Mouse (Mus musculus): ENCODE data around the gene 1700092M07Rik. TPM values are rescaled to one million over a fixed set of nuclear protein-coding genes. Genes with fewer than 3 reads are reported as not detected.

Gene 1700092M07Rik
- polyA plus RNA-seq (2012; fragmentation: generic; extraction: Trizol), result 1 to 10 TPM; 1.5 to 1.8 TPM

DNA sequence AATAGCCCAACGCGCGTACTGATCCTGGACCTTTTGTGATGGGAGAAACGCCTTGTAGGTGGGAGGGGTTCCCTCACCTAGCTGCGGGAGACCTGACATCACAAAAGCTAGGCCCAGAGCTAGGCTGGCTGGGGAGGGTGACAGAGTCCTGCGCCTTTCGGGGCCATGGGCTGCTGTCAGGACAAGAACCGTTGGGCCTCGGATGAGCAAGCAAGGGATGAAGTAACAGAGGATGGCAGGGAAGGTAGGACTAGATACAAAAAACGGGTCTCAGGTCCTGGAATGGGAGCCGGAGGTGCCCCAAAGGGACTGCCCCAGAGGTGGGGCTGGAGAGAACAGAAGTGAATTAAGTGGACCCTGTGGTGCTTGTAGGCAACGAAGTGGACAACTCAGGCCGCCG, at the start of gene 1700092M07Rik:
Gene 1700092M07Rik (plus strand): TSS at position 116 of the 400 bp plus-strand sequence.

DNA sequence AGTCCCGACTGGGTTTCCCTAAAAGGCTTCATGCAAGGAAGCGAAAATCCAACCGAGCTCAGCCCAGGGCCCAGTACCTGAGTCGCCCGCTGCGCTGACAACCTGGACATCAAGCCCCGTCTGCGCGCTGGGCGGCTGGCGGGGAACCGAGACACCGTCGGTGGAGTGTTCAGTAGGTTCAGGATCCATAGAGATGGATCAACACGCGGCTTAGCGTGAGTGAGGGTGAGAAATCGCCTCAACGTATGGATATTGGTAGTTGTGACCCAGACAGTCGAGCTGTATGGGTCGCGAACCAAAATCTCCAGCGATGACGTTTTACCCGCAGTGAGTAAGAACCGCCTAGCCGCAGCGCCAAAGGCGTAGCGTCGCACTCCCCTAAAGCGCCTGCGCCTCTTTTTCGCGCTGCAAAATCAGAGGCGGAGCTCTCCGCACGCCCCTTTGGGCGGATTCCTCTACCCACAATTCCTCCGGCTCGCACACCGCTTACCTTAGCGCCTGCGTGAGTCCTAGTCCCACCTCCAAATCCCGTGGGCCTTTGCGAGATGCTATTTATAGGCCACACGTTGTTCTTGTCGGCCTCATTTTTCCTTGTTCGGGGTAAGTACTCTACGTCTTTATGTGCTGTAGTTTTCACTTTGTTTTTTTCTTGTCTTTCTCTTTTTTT, 17.5 kb upstream of the 1700092M07Rik start, which contains the start of gene Slc3a2:
Gene Slc3a2 (minus strand): TSS at position 463 of the 667 bp plus-strand sequence.

DNA sequence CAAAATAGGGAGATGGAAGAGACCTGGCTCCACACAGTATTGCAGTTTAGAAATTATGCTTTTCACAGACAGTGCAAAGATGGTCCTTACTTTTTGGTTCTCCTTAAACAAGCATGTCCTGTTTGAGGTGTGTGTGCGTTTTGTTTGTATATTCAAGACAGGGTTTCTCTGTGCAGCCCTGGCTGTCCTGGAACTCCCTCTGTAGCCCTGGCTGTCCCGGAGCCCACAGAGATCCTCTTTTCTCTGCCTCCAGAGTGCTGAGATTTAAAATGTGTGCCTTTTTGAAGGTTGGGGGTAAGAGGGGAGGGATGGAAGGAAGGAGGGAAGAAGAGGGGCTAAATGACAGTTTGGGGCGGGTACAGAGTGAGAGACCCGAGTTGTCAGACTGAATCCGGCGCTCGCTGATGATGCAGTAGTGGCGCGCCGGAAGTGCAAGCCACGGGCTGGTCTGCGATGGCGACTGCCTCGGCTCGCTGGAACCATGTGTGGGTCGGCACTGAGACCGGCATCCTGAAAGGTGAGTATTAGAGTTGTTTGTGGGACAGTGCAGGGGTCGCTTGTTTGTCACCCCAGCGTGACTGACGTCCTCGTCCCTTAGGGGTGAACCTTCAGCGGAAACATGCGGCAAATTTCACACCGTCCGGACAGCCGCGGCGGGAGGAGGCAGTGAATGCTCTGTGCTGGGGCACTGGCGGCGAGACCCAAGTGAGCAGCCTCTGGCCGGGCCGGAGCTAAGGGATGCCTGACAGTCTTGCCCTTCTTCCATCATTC, 4.9 kb upstream of the 1700092M07Rik start, which contains the start of gene Wdr74:
Gene Wdr74 (plus strand): TSS at position 439 of the 771 bp plus-strand sequence.

DNA sequence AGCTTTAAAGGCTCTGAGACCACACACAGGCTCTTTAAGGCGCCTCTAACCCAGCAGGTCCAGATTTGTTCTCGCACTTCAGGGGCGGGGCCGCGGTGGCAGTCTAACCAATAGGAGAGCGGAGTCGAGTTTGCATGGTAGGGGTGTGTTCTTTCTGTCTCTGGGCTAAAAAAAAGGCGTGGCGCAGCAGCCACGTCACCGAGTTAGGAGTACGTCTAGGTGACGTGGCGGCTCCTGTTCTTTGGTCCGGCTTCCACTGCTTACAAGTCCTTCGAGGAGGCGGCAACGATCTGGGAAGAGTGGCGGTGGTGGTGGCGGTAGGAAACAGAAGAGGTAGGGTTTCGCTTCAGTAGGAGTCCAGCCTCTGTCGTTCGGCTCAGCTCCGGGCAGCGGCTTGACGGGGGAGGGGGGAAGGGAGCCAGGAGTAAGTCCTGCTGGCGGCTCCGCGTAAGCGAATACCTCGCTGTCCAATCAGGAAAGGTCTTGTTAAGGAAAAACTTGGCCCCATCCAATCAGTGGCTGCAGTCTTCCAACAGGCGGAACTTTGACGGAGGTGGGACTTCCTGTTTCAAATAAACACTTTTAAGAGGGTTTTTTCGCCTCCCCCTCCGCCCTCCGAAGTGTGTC, 838 bp downstream of the 1700092M07Rik start, which contains the start of gene Stx5a:
Gene Stx5a (plus strand): TSS at position 171 of the 627 bp plus-strand sequence.

DNA sequence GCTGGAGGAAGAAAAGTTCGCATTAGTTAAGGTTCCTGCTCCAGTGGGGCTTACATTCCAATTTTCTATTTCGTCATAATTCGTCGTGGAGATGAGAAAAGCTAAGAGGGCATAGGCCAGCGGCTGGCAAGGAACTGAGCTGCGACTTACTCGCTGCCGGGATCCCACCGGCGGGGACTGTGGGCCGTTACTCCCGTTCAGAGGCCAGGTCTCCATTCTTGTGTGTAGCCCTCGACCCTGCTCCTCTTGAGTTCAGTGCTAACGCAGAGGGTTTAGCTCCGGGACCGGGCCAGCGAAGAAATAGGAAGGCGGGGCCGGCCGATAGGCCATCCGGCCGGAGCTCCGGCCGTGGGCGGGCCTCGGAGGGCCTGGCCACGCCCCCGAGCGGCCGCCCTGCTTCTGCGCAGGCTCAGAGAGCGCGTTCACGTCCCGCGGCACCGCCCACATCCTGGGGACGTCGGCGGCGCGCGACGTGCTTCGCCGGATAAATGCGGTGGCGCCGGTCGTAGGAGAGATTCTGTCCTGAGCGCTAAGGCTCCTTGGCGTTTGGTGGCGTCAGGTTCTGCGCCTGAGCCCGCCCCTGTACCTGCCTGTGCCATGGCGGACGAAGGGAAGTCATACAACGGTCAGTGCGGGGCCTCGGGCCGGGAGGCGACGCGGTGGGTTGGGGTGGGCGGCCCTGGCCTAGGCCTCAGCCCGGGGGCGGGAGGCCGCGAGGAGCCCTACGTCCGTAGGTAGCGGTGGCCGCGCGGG, 16.3 kb downstream of the 1700092M07Rik start, which contains the start of gene Nxf1:
Gene Nxf1 (plus strand): TSS at position 439 of the 753 bp plus-strand sequence.

DNA sequence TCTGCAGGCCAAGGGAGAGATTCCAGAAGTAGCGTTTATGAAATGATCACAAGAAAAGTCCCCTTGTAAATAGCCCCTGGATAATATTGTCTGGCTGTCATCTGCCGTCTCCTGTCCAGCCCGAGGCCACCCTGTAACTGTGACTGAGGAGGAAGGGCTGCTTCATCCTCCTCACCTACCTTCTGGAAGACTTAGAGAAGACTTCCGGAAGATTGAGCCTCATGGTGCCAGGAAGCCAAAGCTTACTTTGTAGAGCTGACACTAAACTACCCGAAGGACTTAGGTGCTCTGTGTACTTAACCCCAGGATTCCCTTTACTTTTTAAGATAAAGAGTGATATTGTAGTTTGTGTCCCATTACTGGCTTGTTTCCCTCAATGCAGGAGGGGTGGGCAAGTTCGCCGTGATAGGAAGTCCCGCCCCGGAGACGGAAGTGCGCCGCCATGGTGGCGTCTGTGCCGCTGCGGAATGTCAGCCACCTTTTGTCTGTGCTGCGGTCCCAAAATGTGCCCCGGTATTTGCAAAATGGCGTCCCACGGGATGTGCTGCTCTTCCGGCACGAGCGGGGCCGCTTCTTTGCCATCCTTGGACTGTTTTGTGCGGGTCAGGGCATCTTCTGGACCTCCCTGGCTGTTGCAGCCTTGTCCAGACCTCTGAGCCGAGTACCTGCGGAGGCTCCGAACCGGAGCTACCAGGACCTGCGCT, 30.2 kb downstream of the 1700092M07Rik start, which contains the start of gene Tmem223:
Gene Tmem223 (plus strand): TSS at position 430 of the 704 bp plus-strand sequence.

DNA sequence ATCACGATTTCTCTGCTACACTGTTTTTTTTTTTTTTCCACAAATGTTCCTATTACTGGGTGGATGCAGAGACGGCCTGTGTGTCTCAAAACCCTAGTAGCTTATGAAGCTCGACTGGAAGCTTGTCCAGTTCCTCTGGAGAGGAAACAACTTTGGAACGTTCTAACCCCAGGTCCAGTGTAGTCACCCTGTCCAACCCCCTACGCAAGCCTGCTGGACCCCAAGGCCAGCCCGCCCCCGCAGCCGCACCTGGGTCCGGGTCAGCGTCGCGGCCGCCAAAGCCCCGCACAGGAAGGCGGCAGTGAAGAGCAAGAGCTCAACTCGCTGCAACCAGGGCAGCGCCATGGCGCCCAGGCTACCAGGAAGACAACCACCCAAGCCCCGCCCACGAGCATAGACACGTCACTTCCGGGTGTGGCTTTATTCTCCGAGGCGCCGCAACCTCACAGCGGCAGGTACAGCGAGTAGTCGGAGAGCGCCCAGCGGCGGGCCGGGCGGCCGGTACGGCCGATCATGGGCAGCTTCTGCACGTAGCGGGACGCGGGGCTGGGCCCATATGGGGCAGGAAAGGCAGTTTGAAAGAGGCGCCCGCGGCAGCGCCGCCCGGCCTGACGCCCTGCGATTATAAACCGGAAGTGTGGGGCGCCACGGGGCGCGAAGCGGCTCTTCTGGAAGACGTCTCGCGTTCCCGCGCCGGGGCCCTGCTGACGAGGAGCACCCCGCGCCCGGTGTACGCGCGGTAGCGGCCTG, 33.7 kb downstream of the 1700092M07Rik start, which contains the start of gene Tmem179b:
Gene Tmem179b (minus strand): TSS at position 382 of the 750 bp plus-strand sequence.

DNA sequence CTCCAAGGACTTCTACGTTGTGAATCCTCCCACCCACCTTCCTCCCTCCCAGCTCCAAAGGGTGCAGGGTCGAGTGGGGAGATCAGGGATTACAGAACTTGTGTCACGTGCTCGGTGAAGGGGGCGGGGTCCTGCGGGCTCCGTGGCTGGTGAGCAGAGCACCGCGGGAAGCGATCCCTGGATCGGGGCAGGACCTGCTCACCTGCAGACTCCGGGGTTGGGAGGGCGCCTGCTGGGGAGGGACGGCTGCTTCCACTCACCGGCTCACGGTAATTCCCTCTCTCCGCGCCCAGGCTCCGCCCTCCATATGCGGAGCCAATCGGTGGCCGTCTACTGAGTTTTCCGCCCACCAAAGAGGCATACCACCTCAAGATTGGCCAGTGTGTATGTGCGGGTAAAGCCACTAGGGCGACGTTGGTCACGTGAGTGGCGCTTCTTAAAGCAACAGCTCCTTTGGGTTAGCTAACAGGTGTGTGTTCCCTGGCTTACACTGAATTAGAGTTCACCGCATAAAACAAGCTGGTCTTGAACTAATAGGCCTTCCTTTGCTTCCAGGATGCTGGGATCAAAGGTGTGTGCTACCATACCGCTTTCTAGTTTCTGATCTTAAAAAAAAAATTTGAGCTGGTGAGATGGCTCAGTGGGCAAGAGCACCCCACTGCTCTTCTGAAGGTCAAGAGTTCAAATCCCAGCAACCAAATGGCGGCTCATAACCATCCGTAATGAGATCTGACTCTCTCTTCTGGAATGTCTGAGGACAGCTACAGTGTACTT, 45.7 kb downstream of the 1700092M07Rik start, which contains the start of gene Taf6l:
Gene Taf6l (minus strand): TSS at position 410 of the 774 bp plus-strand sequence.

Other genes with a start within 250 kb of the 1700092M07Rik start
- gene Slc22a8, start 149.5 kb upstream of the 1700092M07Rik start, polyA plus RNA-seq (2012; fragmentation: generic; extraction: Trizol), result not detected
- gene Slc22a6, start 122.7 kb upstream of the 1700092M07Rik start, polyA plus RNA-seq (2012; fragmentation: generic; extraction: Trizol), result not detected
- gene Chrm1, start 76.9 kb upstream of the 1700092M07Rik start, polyA plus RNA-seq (2012; fragmentation: generic; extraction: Trizol), result under 1 TPM; 0.01 to 0.09 TPM
- gene Slc3a2, start 17.3 kb upstream of the 1700092M07Rik start, polyA plus RNA-seq (2012; fragmentation: generic; extraction: Trizol), result 100 to 1,000 TPM; 109 to 260 TPM
- 100 to 1,000 TPM in 1 of 2 experiments, 10 to 100 TPM in 1; 60.8 to 195 TPM for gene Wdr74, start 4.9 kb upstream of the 1700092M07Rik start, polyA plus RNA-seq (2012; fragmentation: generic; extraction: Trizol)
- 100 to 1,000 TPM in 1 of 2 experiments, 10 to 100 TPM in 1; 33.2 to 112 TPM for gene Stx5a, start 695 bp downstream of the 1700092M07Rik start, polyA plus RNA-seq (2012; fragmentation: generic; extraction: Trizol)
- gene Nxf1, start 16.4 kb downstream of the 1700092M07Rik start, polyA plus RNA-seq (2012; fragmentation: generic; extraction: Trizol), result 100 to 1,000 TPM in 1 of 2 experiments, 10 to 100 TPM in 1; 63.1 to 106 TPM
- 100 to 1,000 TPM; 211 to 253 TPM for gene Tmem223, start 30.3 kb downstream of the 1700092M07Rik start, polyA plus RNA-seq (2012; fragmentation: generic; extraction: Trizol)
- gene Tmem179b, start 33.7 kb downstream of the 1700092M07Rik start, polyA plus RNA-seq (2012; fragmentation: generic; extraction: Trizol), result 10 to 100 TPM; 43.2 to 61.1 TPM
- gene Taf6l, start 45.7 kb downstream of the 1700092M07Rik start, polyA plus RNA-seq (2012; fragmentation: generic; extraction: Trizol), result 10 to 100 TPM; 24.9 to 37.5 TPM
- 100 to 1,000 TPM; 100 to 147 TPM for gene Polr2g, start 57.9 kb downstream of the 1700092M07Rik start, polyA plus RNA-seq (2012; fragmentation: generic; extraction: Trizol)
- 1 to 10 TPM; 2.6 to 5.2 TPM for gene Zbtb3, start 61.8 kb downstream of the 1700092M07Rik start, polyA plus RNA-seq (2012; fragmentation: generic; extraction: Trizol)
- gene Ttc9c, start 78.6 kb downstream of the 1700092M07Rik start, polyA plus RNA-seq (2012; fragmentation: generic; extraction: Trizol), result 10 to 100 TPM in 1 of 2 experiments, 1 to 10 TPM in 1; 1.9 to 14.9 TPM
- gene Hnrnpul2, start 79.3 kb downstream of the 1700092M07Rik start, polyA plus RNA-seq (2012; fragmentation: generic; extraction: Trizol), result 10 to 100 TPM in 1 of 2 experiments, 1 to 10 TPM in 1; 7.6 to 49.9 TPM
- gene AC129217.1, start 89.1 kb downstream of the 1700092M07Rik start, polyA plus RNA-seq (2012; fragmentation: generic; extraction: Trizol), result 1 to 10 TPM in 1 of 2 experiments, under 1 TPM in 1; 0.19 to 1.1 TPM
- gene Bscl2, start 96.7 kb downstream of the 1700092M07Rik start, polyA plus RNA-seq (2012; fragmentation: generic; extraction: Trizol), result 10 to 100 TPM; 11.7 to 29.0 TPM
- under 1 TPM; 0.04 to 0.41 TPM for gene Gng3, start 98.5 kb downstream of the 1700092M07Rik start, polyA plus RNA-seq (2012; fragmentation: generic; extraction: Trizol)
- 1 to 10 TPM in 1 of 2 experiments, under 1 TPM in 1; 0.08 to 7.0 TPM for gene Lrrn4cl, start 110.0 kb downstream of the 1700092M07Rik start, polyA plus RNA-seq (2012; fragmentation: generic; extraction: Trizol)
- gene Ubxn1, start 130.8 kb downstream of the 1700092M07Rik start, polyA plus RNA-seq (2012; fragmentation: generic; extraction: Trizol), result 100 to 1,000 TPM; 240 to 270 TPM
- gene Uqcc3, start 140.2 kb downstream of the 1700092M07Rik start, polyA plus RNA-seq (2012; fragmentation: generic; extraction: Trizol), result 10 to 100 TPM; 63.8 to 97.9 TPM
- gene Lbhd1, start 143.0 kb downstream of the 1700092M07Rik start, polyA plus RNA-seq (2012; fragmentation: generic; extraction: Trizol), result 1 to 10 TPM; 3.4 to 3.7 TPM
- not detected for gene Gm49403, start 143.2 kb downstream of the 1700092M07Rik start, polyA plus RNA-seq (2012; fragmentation: generic; extraction: Trizol)
- 100 to 1,000 TPM in 1 of 2 experiments, 10 to 100 TPM in 1; 73.9 to 176 TPM for gene 1810009A15Rik, start 148.1 kb downstream of the 1700092M07Rik start, polyA plus RNA-seq (2012; fragmentation: generic; extraction: Trizol)
- under 1 TPM in 1 of 2 experiments, not detected in 1; 0.18 TPM for gene Gm49416, start 148.2 kb downstream of the 1700092M07Rik start, polyA plus RNA-seq (2012; fragmentation: generic; extraction: Trizol)
- 10 to 100 TPM; 30.2 to 43.9 TPM for gene Ints5, start 152.3 kb downstream of the 1700092M07Rik start, polyA plus RNA-seq (2012; fragmentation: generic; extraction: Trizol)
- gene Ganab, start 157.4 kb downstream of the 1700092M07Rik start, polyA plus RNA-seq (2012; fragmentation: generic; extraction: Trizol), result 100 to 1,000 TPM in 1 of 2 experiments, 10 to 100 TPM in 1; 43.4 to 137 TPM
- 10 to 100 TPM; 56.0 to 67.8 TPM for gene B3gat3, start 179.7 kb downstream of the 1700092M07Rik start, polyA plus RNA-seq (2012; fragmentation: generic; extraction: Trizol)
- gene Rom1, start 188.6 kb downstream of the 1700092M07Rik start, polyA plus RNA-seq (2012; fragmentation: generic; extraction: Trizol), result 10 to 100 TPM in 1 of 2 experiments, 1 to 10 TPM in 1; 5.9 to 12.1 TPM
- gene Eml3, start 188.8 kb downstream of the 1700092M07Rik start, polyA plus RNA-seq (2012; fragmentation: generic; extraction: Trizol), result 10 to 100 TPM; 30.0 to 62.2 TPM
- 10 to 100 TPM; 55.6 to 94.0 TPM for gene Mta2, start 201.2 kb downstream of the 1700092M07Rik start, polyA plus RNA-seq (2012; fragmentation: generic; extraction: Trizol)
- gene Tut1, start 213.1 kb downstream of the 1700092M07Rik start, polyA plus RNA-seq (2012; fragmentation: generic; extraction: Trizol), result 10 to 100 TPM; 16.0 to 17.5 TPM
- 1,000 to 10,000 TPM in 1 of 2 experiments, 100 to 1,000 TPM in 1; 710 to 2,782 TPM for gene Eef1g, start 226.3 kb downstream of the 1700092M07Rik start, polyA plus RNA-seq (2012; fragmentation: generic; extraction: Trizol)
- 100 to 1,000 TPM in 1 of 2 experiments, 10 to 100 TPM in 1; 26.0 to 103 TPM for gene Ahnak, start 248.6 kb downstream of the 1700092M07Rik start, polyA plus RNA-seq (2012; fragmentation: generic; extraction: Trizol)